1 mouse cellular context compared by ENCODE assay signal in genomic region chr12:17506994-17507542, GRCm38 (mm10).
TF ChIP-seq lines count a peak whose summit lies in the region.

No protein-coding gene starts in this region.

TF ChIP-seq in CH12.LX, 34 proteins besides CTCF, POLR2A, EP300 and RAD21 (continued from another document):
- peak; percentile 94 for TF ChIP-seq TBP (conservative IDR thresholded peaks at IDR 0.05; ENCODE audit: low read depth, low read length)
- no peak; the same call in 1 of the 2 replicates for TF ChIP-seq MYC (IDR thresholded peaks at IDR 0.05; ENCODE audit: low read depth, low read length)
- peak; percentile 75 for TF ChIP-seq CHD2 (IDR thresholded peaks at IDR 0.05; ENCODE audit: low read length)
- TF ChIP-seq RCOR1 (conservative IDR thresholded peaks at IDR 0.05; ENCODE audit: low read depth, low read length) = peak; percentile 74; the same call in 1 of the 2 replicates
- peak; percentile 97 for TF ChIP-seq ZMIZ1 (IDR thresholded peaks at IDR 0.05; ENCODE audit: low read depth, low read length)
- TF ChIP-seq IRF4 (IDR thresholded peaks at IDR 0.05; ENCODE audit: low read depth, low read length) = peak; percentile 92
- peak; percentile 79; the same call in 1 of the 2 replicates for TF ChIP-seq MAZ (IDR thresholded peaks at IDR 0.05; ENCODE audit: low read depth, low read length)
- peak; percentile 97 for TF ChIP-seq BHLHE40 (IDR thresholded peaks at IDR 0.05; ENCODE audit: low read depth, low read length)
- TF ChIP-seq JUND (conservative IDR thresholded peaks at IDR 0.05; ENCODE audit: low read depth, low read length) = peak; percentile 76
- TF ChIP-seq NRF1 (IDR thresholded peaks at IDR 0.05; ENCODE audit: low read depth, low read length) = no peak
- no peak for TF ChIP-seq UBTF (IDR thresholded peaks at IDR 0.05; ENCODE audit: low read depth, low read length)
- peak; percentile 68 for TF ChIP-seq JUN (IDR thresholded peaks at IDR 0.05; ENCODE audit: insufficient read depth, low read depth, low read length)
- TF ChIP-seq MAX (IDR thresholded peaks at IDR 0.05; ENCODE audit: low read length) = peak; percentile 30; the same call in 1 of the 2 replicates
- TF ChIP-seq SIN3A (IDR thresholded peaks at IDR 0.05; ENCODE audit: low read length) = peak; percentile 75
- TF ChIP-seq USF2 (conservative IDR thresholded peaks at IDR 0.05; ENCODE audit: low read depth, low read length) = no peak
- TF ChIP-seq MAFK (IDR thresholded peaks at IDR 0.05; ENCODE audit: insufficient replicate concordance, low read length) = peak; percentile 73
- TF ChIP-seq MXI1 (IDR thresholded peaks at IDR 0.05; ENCODE audit: low read depth, low read length) = no peak
- peak; percentile 79 for TF ChIP-seq NELFE (IDR thresholded peaks at IDR 0.05; ENCODE audit: low read depth, low read length)
TF ChIP-seq in CH12.LX: peak in this region for 19.
